Mouse (Mus musculus) lung, adult 10 weeks (tissue): ENCODE results near the gene Prss53. TPM values are rescaled to one million over a fixed set of nuclear protein-coding genes. Genes with fewer than 3 reads are reported as not detected.

ENCODE experiments used
- polyA plus RNA-seq: library from polyadenylated mRNA; stranded (reverse); fragments of 350-450 nt; fragmentation: Illumina TruSeq; extraction: RNeasy Lipid Tissue Mini Kit (QIAGEN cat#74804); gene quantifications from one replicate; pipeline ENCODE4 v1.2.3, GENCODE M21; 2014; ENCODE audit warnings: low read depth, low replicate concordance; ENCODE audit not compliant: insufficient read depth

Prss53 gene
- 1.5 TPM for polyA plus RNA-seq

GRCm38 (mm10) chr7:127890798-127891197 is at the start of gene Prss53:
Prss53 (minus strand) TSS chr7:127890970.

DNA sequence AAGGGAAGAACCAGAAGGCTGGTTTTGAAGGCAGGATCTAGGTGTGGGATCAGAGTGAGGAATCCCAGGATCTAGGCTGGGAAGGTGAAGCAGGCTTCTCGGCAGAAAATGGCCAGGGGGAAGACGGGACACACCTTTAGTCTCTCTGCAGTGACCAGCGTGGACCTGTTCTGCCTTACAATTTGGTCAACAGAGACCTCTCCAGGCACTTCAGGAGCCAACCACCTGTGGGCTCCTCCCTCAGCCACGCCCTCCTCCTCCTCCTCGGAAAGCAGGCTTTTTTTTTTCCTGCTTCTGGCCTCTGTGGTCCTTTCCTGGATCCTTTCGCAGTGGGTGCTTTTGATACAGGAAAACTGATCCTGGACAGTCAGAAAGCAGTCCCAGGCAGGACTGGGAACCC is 39.2 kb upstream of the Prss53 start, which contains the start of gene Prss8:
Gene Prss8 (minus strand): TSS at position 182 of the 400 bp plus-strand sequence.

GRCm38 (mm10) chr7:127912190-127912871 is 21.6 kb upstream of the Prss53 start, which contains the start of gene Kat8:
Kat8 (plus strand) TSS chr7:127912516.

GRCm38 (mm10) chr7:127903971-127904796 is 13.4 kb upstream of the Prss53 start, which contains the start of gene Bckdk:
Bckdk (plus strand) TSS chr7:127904082.

GRCm38 (mm10) chr7:127895442-127895841 is 4.7 kb upstream of the Prss53 start, which contains the start of the genes Gm21974 and Vkorc1:
Gm21974 (minus strand) TSS chr7:127895454.
Vkorc1 (minus strand) TSS chr7:127895617.

DNA sequence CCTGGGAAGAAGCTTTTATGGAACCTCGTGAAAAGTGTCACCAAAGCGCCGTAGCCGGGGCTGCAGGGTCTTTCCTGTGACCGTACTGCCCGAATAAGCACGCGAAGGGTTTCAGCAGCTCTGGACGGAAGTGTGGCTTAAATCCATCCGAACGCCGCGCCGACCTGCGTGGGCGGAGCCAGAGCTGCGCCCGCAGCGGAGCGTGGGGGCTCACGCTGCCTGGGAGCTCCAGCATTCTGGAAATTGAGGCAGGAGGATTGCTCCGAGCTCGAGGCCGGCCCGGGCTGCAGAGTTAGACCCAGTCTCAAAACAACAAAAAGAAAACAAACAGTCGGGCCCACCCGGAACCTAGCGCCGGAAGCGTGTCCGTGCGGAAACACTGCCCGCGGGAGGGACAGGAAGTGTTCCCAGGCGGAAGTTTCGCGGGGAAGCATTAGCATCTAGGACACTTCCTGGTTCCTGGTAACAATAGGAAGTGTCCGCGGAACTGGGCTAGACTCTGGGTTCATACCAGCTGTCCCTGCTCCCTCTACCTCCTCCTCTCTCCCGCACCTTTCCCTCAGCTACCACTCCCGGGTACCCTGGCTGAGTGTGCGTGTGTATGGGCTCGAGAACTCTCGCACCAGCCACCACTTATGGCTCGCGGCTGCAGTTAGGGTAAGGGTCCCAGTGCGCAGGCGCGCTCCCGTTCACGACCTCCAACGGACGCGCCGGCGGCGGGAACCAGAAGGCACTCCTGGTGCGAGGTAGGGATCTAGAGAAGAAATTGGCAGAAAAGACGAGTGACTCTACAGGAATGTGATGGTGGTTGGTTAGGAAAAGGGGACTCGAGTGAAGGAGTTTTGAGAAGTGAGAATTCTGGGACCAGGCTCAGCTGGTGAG is 14.1 kb downstream of the Prss53 start, which contains the start of gene Zfp668:
Gene Zfp668 (minus strand): TSS at position 362 of the 882 bp plus-strand sequence.

DNA sequence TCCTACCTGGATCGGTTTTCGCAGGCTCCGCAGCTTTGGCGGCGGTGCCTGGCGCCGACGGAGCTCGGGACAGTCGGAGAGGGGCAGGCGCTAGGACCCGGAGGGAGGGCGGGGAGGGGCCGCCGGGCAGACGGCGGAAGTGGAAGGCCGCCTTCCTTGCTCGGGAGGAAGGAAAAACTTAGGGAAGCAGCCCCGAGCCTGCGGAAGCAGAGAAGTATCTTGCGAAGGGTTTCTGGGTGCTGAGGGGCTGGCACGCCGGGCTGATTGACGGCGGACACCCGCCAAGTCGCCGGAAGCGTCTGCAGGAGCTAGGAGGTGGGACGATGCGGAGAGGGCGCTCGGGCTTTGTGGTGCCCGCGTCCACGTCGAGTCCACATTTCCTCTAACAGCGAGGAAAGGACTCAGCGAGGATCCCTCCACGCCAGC is 14.7 kb downstream of the Prss53 start, which contains the start of gene Zfp646:
Gene Zfp646 (plus strand): TSS at position 181 of the 426 bp plus-strand sequence.

Other genes with a start within 250 kb of the Prss53 start
- gene Bcl7c, start 182.0 kb downstream of the Prss53 start, polyA plus RNA-seq, result 35.1 TPM
- 5.6 TPM for gene Ctf1, start 178.2 kb downstream of the Prss53 start, polyA plus RNA-seq
- gene Ctf2, start 158.8 kb downstream of the Prss53 start, polyA plus RNA-seq, result not detected
- gene Fbxl19, start 146.4 kb downstream of the Prss53 start, polyA plus RNA-seq, result 5.9 TPM
- gene Orai3, start 121.2 kb downstream of the Prss53 start, polyA plus RNA-seq, result 36.1 TPM
- gene Setd1a, start 114.3 kb downstream of the Prss53 start, polyA plus RNA-seq, result 6.3 TPM
- not detected for gene Gm49388, start 105.4 kb downstream of the Prss53 start, polyA plus RNA-seq
- gene Hsd3b7, start 90.4 kb downstream of the Prss53 start, polyA plus RNA-seq, result 43.9 TPM
- 82.2 TPM for gene Stx4a, start 66.7 kb downstream of the Prss53 start, polyA plus RNA-seq
- 0.61 TPM for gene Stx1b, start 66.4 kb downstream of the Prss53 start, polyA plus RNA-seq
- 7.3 TPM for gene Zfp646, start 14.7 kb downstream of the Prss53 start, polyA plus RNA-seq
- gene Zfp668, start 14.1 kb downstream of the Prss53 start, polyA plus RNA-seq, result 2.2 TPM
- gene Gm21974, start 4.5 kb upstream of the Prss53 start, polyA plus RNA-seq, result not detected
- 114 TPM for gene Vkorc1, start 4.6 kb upstream of the Prss53 start, polyA plus RNA-seq
- gene Bckdk, start 13.1 kb upstream of the Prss53 start, polyA plus RNA-seq, result 36.0 TPM
- gene Kat8, start 21.5 kb upstream of the Prss53 start, polyA plus RNA-seq, result 15.1 TPM
- 48.3 TPM for gene Prss8, start 39.1 kb upstream of the Prss53 start, polyA plus RNA-seq
- 8.8 TPM for gene Prss36, start 55.8 kb upstream of the Prss53 start, polyA plus RNA-seq
- 182 TPM for gene Fus, start 76.5 kb upstream of the Prss53 start, polyA plus RNA-seq
- gene Pycard, start 102.9 kb upstream of the Prss53 start, polyA plus RNA-seq, result 31.3 TPM
- gene Trim72, start 113.0 kb upstream of the Prss53 start, polyA plus RNA-seq, result 1.4 TPM
- 5.6 TPM for gene Itgam, start 171.7 kb upstream of the Prss53 start, polyA plus RNA-seq
- gene Gm49368, start 171.7 kb upstream of the Prss53 start, polyA plus RNA-seq, result 2.2 TPM
- gene Itgax, start 238.6 kb upstream of the Prss53 start, polyA plus RNA-seq, result 11.9 TPM